19 mouse cellular contexts compared by ENCODE assay signal in the genomic region with DNA sequence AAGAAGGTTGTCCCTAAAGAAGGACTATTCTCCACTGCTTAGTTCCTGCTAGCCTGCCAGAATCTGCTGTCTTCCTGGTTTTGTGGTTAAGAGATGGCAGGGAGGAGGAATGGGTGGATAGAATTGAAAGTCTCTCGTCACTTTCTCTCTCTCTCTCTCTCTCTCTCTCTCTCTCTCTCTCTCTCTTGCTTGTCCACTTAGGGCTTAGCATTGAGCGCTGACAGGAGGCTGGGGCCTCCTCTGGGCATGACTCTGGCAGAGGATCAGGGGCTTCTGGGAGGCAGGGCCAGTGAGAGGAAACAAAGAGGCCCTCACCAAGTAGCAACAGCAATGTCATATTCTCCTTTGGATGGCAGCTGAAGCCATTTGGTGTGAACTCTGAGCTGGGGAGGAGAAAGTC.
DNase-seq lines count a peak whose midpoint lies in the region; ATAC-seq and TF ChIP-seq lines count a peak whose summit lies in the region.
"Had no signal": no experiment of that assay in that cellular context is flagged by ENCODE, and none has a peak within 500 bp of the region (broad histone marks: within the 10 kb centered on the region; RNA-seq: fewer than 3 reads in every experiment).

No protein-coding gene starts in this region.

- no peaks in the 10 kb centered on the region for H3K79me2 ChIP-seq in MEL (ENCODE audit: control insufficient read depth, insufficient read depth, low read length, poor library complexity)

- DNase-seq in gastrocnemius, adult 2 months, result no peak
- DNase-seq in gastrocnemius, adult 18-20 months (ENCODE audit: low spot score), result no peak
- DNase-seq in MEL (ENCODE audit: low read depth, low spot score), result peak; percentile 13
- peak; percentile 51 for DNase-seq in heart, postnatal 0 days (ENCODE audit: low spot score)
- DNase-seq in stomach, postnatal 0 days (ENCODE audit: low spot score), result no peak
- DNase-seq: adrenal gland, postnatal 14 days; embryo, embryonic 11 days; gastrocnemius, postnatal 36 days; kidney, postnatal 10 days; spleen, adult 18-20 months; thymus, adult 2 months had no signal

- H3K27me3 ChIP-seq in hindbrain, embryonic 16.5 days (replicated peaks; ENCODE audit: control insufficient read depth, insufficient read depth, low read length), result no peaks in the 10 kb centered on the region
- H3K27me3 ChIP-seq in hindbrain, embryonic 13.5 days, result no peaks in the 10 kb centered on the region
- H3K27me3 ChIP-seq in MEL (ENCODE audit: control insufficient read depth in 1 of 2, insufficient read depth in 2 of 2, low read length in 2 of 2), result peaks cover 0 to 1% of the 10 kb centered on the region in 2 experiments; a peak in 1 of 4 replicates
- H3K27me3 ChIP-seq in heart, postnatal 0 days (ENCODE audit: control insufficient read depth, insufficient read depth, low read length), result no peaks in the 10 kb centered on the region
- H3K27me3 ChIP-seq in stomach, postnatal 0 days (ENCODE audit: control insufficient read depth, insufficient read depth, low read length), result no peaks in the 10 kb centered on the region
- H3K27me3 ChIP-seq: embryonic facial prominence, embryonic 15.5 days; forebrain, embryonic 13.5 days; limb, embryonic 13.5 days had no signal

- H3K9me3 ChIP-seq in hindbrain, embryonic 16.5 days (ENCODE audit: control insufficient read depth, low read length), result no peaks in the 10 kb centered on the region
- no peaks in the 10 kb centered on the region for H3K9me3 ChIP-seq in hindbrain, embryonic 13.5 days
- H3K9me3 ChIP-seq in MEL (replicated peaks; ENCODE audit: insufficient read depth, low read length), result no peaks in the 10 kb centered on the region
- no peaks in the 10 kb centered on the region for H3K9me3 ChIP-seq in heart, postnatal 0 days (replicated peaks; ENCODE audit: control insufficient read depth, low read length)
- H3K9me3 ChIP-seq in stomach, postnatal 0 days (ENCODE audit: control insufficient read depth, low read length), result no peaks in the 10 kb centered on the region
- H3K9me3 ChIP-seq: embryonic facial prominence, embryonic 15.5 days; forebrain, embryonic 13.5 days; limb, embryonic 13.5 days had no signal

- no peak overlapping the region for H3K4me3 ChIP-seq in gastrocnemius, adult 2 months
- H3K4me3 ChIP-seq in hindbrain, embryonic 16.5 days (ENCODE audit: low read length), result no peak overlapping the region
- H3K4me3 ChIP-seq in hindbrain, embryonic 13.5 days, result no peak overlapping the region
- H3K4me3 ChIP-seq in MEL (ENCODE audit: control insufficient read depth in 1 of 2, insufficient read depth in 1 of 2, low read depth in 2 of 2, low read length in 2 of 2), result no peak overlapping the region
- no peak overlapping the region for H3K4me3 ChIP-seq in heart, postnatal 0 days (ENCODE audit: low read depth, low read length)
- H3K4me3 ChIP-seq in stomach, postnatal 0 days (ENCODE audit: low read depth, low read length), result no peak overlapping the region
- H3K4me3 ChIP-seq: embryonic facial prominence, embryonic 15.5 days; forebrain, embryonic 13.5 days; limb, embryonic 13.5 days had no signal

- WGBS in hindbrain, embryonic 16.5 days, result 55% methylated on average over 2 of the region's 2 CpGs
- WGBS in hindbrain, embryonic 13.5 days, result 36% methylated on average over 2 of the region's 2 CpGs
- 11% methylated on average over 2 of the region's 2 CpGs for WGBS in heart, postnatal 0 days
- WGBS in stomach, postnatal 0 days, result 53% methylated on average over 2 of the region's 2 CpGs

- H3K9ac ChIP-seq in hindbrain, embryonic 16.5 days (ENCODE audit: low read depth, low read length), result no peak overlapping the region
- H3K9ac ChIP-seq in hindbrain, embryonic 13.5 days, result no peak overlapping the region
- no peak overlapping the region for H3K9ac ChIP-seq in MEL (ENCODE audit: control insufficient read depth, low read depth, low read length, poor library complexity, severe bottlenecking)
- no peak overlapping the region for H3K9ac ChIP-seq in heart, postnatal 0 days (replicated peaks; ENCODE audit: low read depth, low read length)
- no peak overlapping the region for H3K9ac ChIP-seq in stomach, postnatal 0 days (ENCODE audit: low read length)
- H3K9ac ChIP-seq: embryonic facial prominence, embryonic 15.5 days; forebrain, embryonic 13.5 days; limb, embryonic 13.5 days had no signal

- H3K36me3 ChIP-seq in hindbrain, embryonic 16.5 days (ENCODE audit: control insufficient read depth, insufficient read depth, low read length), result no peaks in the 10 kb centered on the region
- no peaks in the 10 kb centered on the region for H3K36me3 ChIP-seq in hindbrain, embryonic 13.5 days
- peaks cover 0 to 21% of the 10 kb centered on the region in 2 experiments; a peak in 2 of 4 replicates for H3K36me3 ChIP-seq in MEL (ENCODE audit: control insufficient read depth in 1 of 2, insufficient read depth in 2 of 2, low read length in 2 of 2)
- H3K36me3 ChIP-seq in heart, postnatal 0 days (replicated peaks; ENCODE audit: control insufficient read depth, insufficient read depth, low read length), result no peaks in the 10 kb centered on the region
- H3K36me3 ChIP-seq in stomach, postnatal 0 days (ENCODE audit: control insufficient read depth, insufficient read depth, low read length), result no peaks in the 10 kb centered on the region
- H3K36me3 ChIP-seq: embryonic facial prominence, embryonic 15.5 days; limb, embryonic 13.5 days had no signal

- H3K4me2 ChIP-seq in hindbrain, embryonic 16.5 days (ENCODE audit: low read length), result no peak overlapping the region
- no peak overlapping the region for H3K4me2 ChIP-seq in hindbrain, embryonic 13.5 days
- no peak overlapping the region for H3K4me2 ChIP-seq in heart, postnatal 0 days (ENCODE audit: low read depth, low read length)
- H3K4me2 ChIP-seq in stomach, postnatal 0 days (replicated peaks; ENCODE audit: low read depth), result no peak overlapping the region
- H3K4me2 ChIP-seq: embryonic facial prominence, embryonic 15.5 days; forebrain, embryonic 13.5 days; limb, embryonic 13.5 days had no signal

- ATAC-seq in hindbrain, embryonic 16.5 days, result no peak
- ATAC-seq in hindbrain, embryonic 13.5 days (ENCODE audit: low FRiP score), result no peak
- peak; percentile 52; the same call in 1 of the 2 replicates for ATAC-seq in heart, postnatal 0 days (ENCODE audit: insufficient read depth, low read depth)
- ATAC-seq in stomach, postnatal 0 days (ENCODE audit: low FRiP score, low TSS enrichment), result no peak
- ATAC-seq in activated CD4-positive, CD25-positive, alpha-beta regulatory T cell, adult 4 months, result no peak
- ATAC-seq: forebrain, embryonic 13.5 days; intestine, postnatal 0 days; midbrain, embryonic 16.5 days had no signal

- no peaks in the 10 kb centered on the region for H3K4me1 ChIP-seq in hindbrain, embryonic 16.5 days (ENCODE audit: control insufficient read depth, insufficient read depth, low read depth, low read length)
- peaks cover 27% of the 10 kb centered on the region for H3K4me1 ChIP-seq in hindbrain, embryonic 13.5 days (replicated peaks)
- peaks cover 4 to 30% of the 10 kb centered on the region in 2 experiments; a peak in 3 of 4 replicates for H3K4me1 ChIP-seq in MEL (ENCODE audit: control insufficient read depth in 1 of 2, insufficient read depth in 2 of 2, low read length in 2 of 2)
- peaks cover 35% of the 10 kb centered on the region for H3K4me1 ChIP-seq in heart, postnatal 0 days (ENCODE audit: control insufficient read depth, insufficient read depth)
- no peaks in the 10 kb centered on the region for H3K4me1 ChIP-seq in stomach, postnatal 0 days (replicated peaks; ENCODE audit: control insufficient read depth, insufficient read depth)
- H3K4me1 ChIP-seq: embryonic facial prominence, embryonic 15.5 days had no signal

- intact Hi-C loops in gastrocnemius, adult 2 months (cut with DNase I), result loop anchor here (10.0 kb wide), 1 partner anchor 262 kb away; no protein-coding TSS in a partner anchor

- TF ChIP-seq RAD21 in MEL (IDR thresholded peaks at IDR 0.05; ENCODE audit: low read depth, low read length), result no peak

- no peak for TF ChIP-seq POLR2A in MEL (IDR thresholded peaks at IDR 0.05; ENCODE audit: control insufficient read depth in 1 of 2, insufficient read depth in 1 of 2, low read depth in 1 of 2, low read length in 2 of 2, poor library complexity in 1 of 2)

- no peak for TF ChIP-seq EP300 in MEL (IDR thresholded peaks at IDR 0.05; ENCODE audit: low read depth in 1 of 2, low read length in 2 of 2)
- TF ChIP-seq EP300 in heart, postnatal 0 days (IDR thresholded peaks at IDR 0.05; ENCODE audit: low read depth), result no peak
- TF ChIP-seq EP300 in stomach, postnatal 0 days (optimal IDR thresholded peaks at IDR 0.05), result no peak

- H3K27ac ChIP-seq in gastrocnemius, adult 2 months, result peak overlapping the region; percentile 94
- 0 out of 2 replicates have a peak overlapping the region, but pooled peaks have one; percentile 29 for H3K27ac ChIP-seq in hindbrain, embryonic 16.5 days (ENCODE audit: low read depth, low read length)
- no peak overlapping the region for H3K27ac ChIP-seq in hindbrain, embryonic 13.5 days
- no peak overlapping the region for H3K27ac ChIP-seq in MEL (ENCODE audit: control insufficient read depth, low read depth, low read length)
- peak overlapping the region; percentile 53 for H3K27ac ChIP-seq in heart, postnatal 0 days (ENCODE audit: low read depth)
- H3K27ac ChIP-seq in stomach, postnatal 0 days (replicated peaks), result no peak overlapping the region
- H3K27ac ChIP-seq: embryonic facial prominence, embryonic 15.5 days; forebrain, embryonic 13.5 days; limb, embryonic 13.5 days had no signal

- no peak for TF ChIP-seq CTCF in gastrocnemius, adult 2 months (IDR thresholded peaks at IDR 0.05)
- TF ChIP-seq CTCF in MEL (IDR thresholded peaks at IDR 0.05 in 2 of 3, conservative IDR thresholded peaks at IDR 0.05 in 1 of 3; ENCODE audit: control insufficient read depth in 1 of 3, insufficient read depth in 1 of 3, low read depth in 2 of 3, low read length in 3 of 3, poor library complexity in 1 of 3, severe bottlenecking in 1 of 3), result no peak
- TF ChIP-seq CTCF in heart, postnatal 0 days (IDR thresholded peaks at IDR 0.05; ENCODE audit: low read depth), result no peak
- TF ChIP-seq CTCF in stomach, postnatal 0 days (IDR thresholded peaks at IDR 0.05; ENCODE audit: low read depth), result no peak

TF ChIP-seq in MEL, 35 proteins besides CTCF, POLR2A, EP300 and RAD21:
- no peak for TF ChIP-seq GATA1 (IDR thresholded peaks at IDR 0.05; ENCODE audit: low read depth, low read length)
- peak; percentile 78; the same call in 1 of the 2 replicates for TF ChIP-seq JUND (IDR thresholded peaks at IDR 0.05; ENCODE audit: low read depth, low read length)

Comparison
In these comparisons a context has a peak if more than half of its experiments do, and no peak if none do; other contexts are left out.
1. H3K27ac ChIP-seq: peak in gastrocnemius, adult 2 months (single experiment), hindbrain, embryonic 16.5 days (single experiment) and heart, postnatal 0 days (single experiment); none in hindbrain, embryonic 13.5 days (single experiment), MEL (single experiment) and stomach, postnatal 0 days (single experiment).
2. DNase-seq: peak in MEL (single experiment) and heart, postnatal 0 days (single experiment); none in gastrocnemius, adult 2 months (single experiment), gastrocnemius, adult 18-20 months (single experiment) and stomach, postnatal 0 days (single experiment).